Mouse (Mus musculus): ENCODE results near the gene Ephb2. TPM values are rescaled to one million over a fixed set of nuclear protein-coding genes. Genes with fewer than 3 reads are reported as not detected.
A peak's percentile ranks its signal among the peaks of the same experiment; 100 is the strongest.

The Ephb2 gene
- polyA plus RNA-seq, 1 experiment, result 21.7 TPM

GRCm38 (mm10) chr4:136697325-136697724, 138.5 kb downstream of the Ephb2 start:
- Histone ChIP-seq H3ac (ENCODE audit: control insufficient read depth, insufficient read length) (no peak overlapping the region), H3K36me3 (ENCODE audit: control insufficient read depth, insufficient read depth) (no peaks in the 10 kb centered on the region), H3K4me3 (no peak overlapping the region), H3K79me2 (ENCODE audit: control insufficient read depth, insufficient read depth) (no peaks in the 10 kb centered on the region), H3K27me3 (ENCODE audit: control insufficient read depth, insufficient read depth, insufficient read length) (no peaks in the 10 kb centered on the region), H3K4me2 (ENCODE audit: low read depth) (no peak overlapping the region)
- TF ChIP-seq TCF12 (IDR thresholded peaks at IDR 0.05; ENCODE audit: insufficient read depth, poor library complexity, severe bottlenecking) (no peak), USF1 (IDR thresholded peaks at IDR 0.05; ENCODE audit: low read depth) (no peak), POLR2A (IDR thresholded peaks at IDR 0.05; ENCODE audit: insufficient read length, low read depth) (no peak), E2F4 (IDR thresholded peaks at IDR 0.05; ENCODE audit: insufficient read depth) (no peak), TCF3 (IDR thresholded peaks at IDR 0.05; ENCODE audit: insufficient read length, low read depth) (no peak), MAX (IDR thresholded peaks at IDR 0.05; ENCODE audit: low read depth) (no peak), POLR2AphosphoS2 (IDR thresholded peaks at IDR 0.05; ENCODE audit: insufficient read length, low read depth) (no peak), REST (IDR thresholded peaks at IDR 0.05; ENCODE audit: insufficient read depth, insufficient read length) (no peak), MYOD1 (IDR thresholded peaks at IDR 0.05; ENCODE audit: control insufficient read depth in 1 of 3, insufficient read length in 2 of 3, low read depth in 2 of 3) (no peak), CEBPB (IDR thresholded peaks at IDR 0.05; ENCODE audit: insufficient read depth, poor library complexity, severe bottlenecking) (no peak), SRF (IDR thresholded peaks at IDR 0.05; ENCODE audit: control insufficient read depth, insufficient read length, low read depth) (no peak)

- no peak overlapping the region for H3ac ChIP-seq (ENCODE audit: control insufficient read depth, insufficient read length)
- H3K4me2 ChIP-seq (ENCODE audit: low read depth), result no peak overlapping the region
- no peak for TF ChIP-seq USF1 (IDR thresholded peaks at IDR 0.05; ENCODE audit: low read depth)
- TF ChIP-seq POLR2AphosphoS2 (IDR thresholded peaks at IDR 0.05; ENCODE audit: insufficient read length, low read depth), result no peak
- no peak for TF ChIP-seq TCF12 (IDR thresholded peaks at IDR 0.05; ENCODE audit: insufficient read depth, poor library complexity, severe bottlenecking)
- TF ChIP-seq SRF (IDR thresholded peaks at IDR 0.05; ENCODE audit: control insufficient read depth, insufficient read length, low read depth), result peak; percentile 8
- no peaks in the 10 kb centered on the region for H3K27me3 ChIP-seq (ENCODE audit: control insufficient read depth, insufficient read depth, insufficient read length)
- H3K36me3 ChIP-seq (ENCODE audit: control insufficient read depth, insufficient read depth), result no peaks in the 10 kb centered on the region
- no peak overlapping the region for H3K4me3 ChIP-seq
- no peaks in the 10 kb centered on the region for H3K79me2 ChIP-seq (ENCODE audit: control insufficient read depth, insufficient read depth)
These were observed 139.3 kb downstream of the Ephb2 start for GRCm38 (mm10) chr4:136696381-136696925.

- H3K4me3 ChIP-seq, result no peak overlapping the region
- no peaks in the 10 kb centered on the region for H3K36me3 ChIP-seq (ENCODE audit: control insufficient read depth, insufficient read depth)
- no peak overlapping the region for H3K4me2 ChIP-seq (ENCODE audit: low read depth)
- no peaks in the 10 kb centered on the region for H3K27me3 ChIP-seq (ENCODE audit: control insufficient read depth, insufficient read depth, insufficient read length)
- H3ac ChIP-seq (ENCODE audit: control insufficient read depth, insufficient read length), result no peak overlapping the region
- TF ChIP-seq CEBPB (IDR thresholded peaks at IDR 0.05; ENCODE audit: insufficient read depth, poor library complexity, severe bottlenecking) (no peak), E2F4 (IDR thresholded peaks at IDR 0.05; ENCODE audit: insufficient read depth) (no peak), MYOG (IDR thresholded peaks at IDR 0.05; ENCODE audit: control insufficient read depth in 1 of 3, insufficient read depth in 1 of 3, insufficient read length in 2 of 3, low read depth in 2 of 3) (no peak), MYOD1 (IDR thresholded peaks at IDR 0.05; ENCODE audit: control insufficient read depth in 1 of 3, insufficient read length in 2 of 3, low read depth in 2 of 3) (no peak), SRF (IDR thresholded peaks at IDR 0.05; ENCODE audit: control insufficient read depth, insufficient read length, low read depth) (no peak), POLR2AphosphoS2 (IDR thresholded peaks at IDR 0.05; ENCODE audit: insufficient read length, low read depth) (no peak), TCF12 (IDR thresholded peaks at IDR 0.05; ENCODE audit: insufficient read depth, poor library complexity, severe bottlenecking) (no peak), POLR2A (IDR thresholded peaks at IDR 0.05; ENCODE audit: insufficient read length, low read depth) (no peak), REST (IDR thresholded peaks at IDR 0.05; ENCODE audit: insufficient read depth, insufficient read length) (no peak), USF1 (IDR thresholded peaks at IDR 0.05; ENCODE audit: low read depth) (no peak), TCF3 (IDR thresholded peaks at IDR 0.05; ENCODE audit: insufficient read length, low read depth) (no peak), MAX (IDR thresholded peaks at IDR 0.05; ENCODE audit: low read depth) (no peak)
- H3K79me2 ChIP-seq (ENCODE audit: control insufficient read depth, insufficient read depth), result no peaks in the 10 kb centered on the region
These were observed 140.1 kb downstream of the Ephb2 start for GRCm38 (mm10) chr4:136695696-136696095.

- Histone ChIP-seq H3K4me2 (ENCODE audit: low read depth) (no peak overlapping the region), H3K79me2 (ENCODE audit: control insufficient read depth, insufficient read depth) (no peaks in the 10 kb centered on the region)
- TF ChIP-seq MYOD1 (IDR thresholded peaks at IDR 0.05; ENCODE audit: control insufficient read depth in 1 of 3, insufficient read length in 2 of 3, low read depth in 2 of 3) (peak in 2 of 3 experiments; percentile 43 to 75), MYOG (IDR thresholded peaks at IDR 0.05; ENCODE audit: control insufficient read depth in 1 of 3, insufficient read depth in 1 of 3, insufficient read length in 2 of 3, low read depth in 2 of 3) (peak; percentile 56 to 90 (median 65)), TCF3 (IDR thresholded peaks at IDR 0.05; ENCODE audit: insufficient read length, low read depth) (no peak), REST (IDR thresholded peaks at IDR 0.05; ENCODE audit: insufficient read depth, insufficient read length) (no peak)
These were observed 145.8 kb downstream of the Ephb2 start for GRCm38 (mm10) chr4:136690034-136690433.

GRCm38 (mm10) chr4:136688113-136688512, 147.7 kb downstream of the Ephb2 start:
- Histone ChIP-seq H3K4me3 (no peak overlapping the region), H3K4me2 (ENCODE audit: low read depth) (no peak overlapping the region), H3K27me3 (ENCODE audit: control insufficient read depth, insufficient read depth, insufficient read length) (no peaks in the 10 kb centered on the region), H3ac (ENCODE audit: control insufficient read depth, insufficient read length) (no peak overlapping the region), H3K36me3 (ENCODE audit: control insufficient read depth, insufficient read depth) (no peaks in the 10 kb centered on the region), H3K79me2 (ENCODE audit: control insufficient read depth, insufficient read depth) (no peaks in the 10 kb centered on the region)
- TF ChIP-seq E2F4 (IDR thresholded peaks at IDR 0.05; ENCODE audit: insufficient read depth), result no peak
- no peak for TF ChIP-seq MYOG (IDR thresholded peaks at IDR 0.05; ENCODE audit: control insufficient read depth in 1 of 3, insufficient read depth in 1 of 3, insufficient read length in 2 of 3, low read depth in 2 of 3)
- TF ChIP-seq POLR2A (IDR thresholded peaks at IDR 0.05; ENCODE audit: insufficient read length, low read depth), result no peak
- no peak for TF ChIP-seq CEBPB (IDR thresholded peaks at IDR 0.05; ENCODE audit: insufficient read depth, poor library complexity, severe bottlenecking)
- TF ChIP-seq MAX (IDR thresholded peaks at IDR 0.05; ENCODE audit: low read depth), result no peak
- no peak for TF ChIP-seq MYOD1 (IDR thresholded peaks at IDR 0.05; ENCODE audit: control insufficient read depth in 1 of 3, insufficient read length in 2 of 3, low read depth in 2 of 3)
- TF ChIP-seq POLR2AphosphoS2 (IDR thresholded peaks at IDR 0.05; ENCODE audit: insufficient read length, low read depth), result no peak

More at GRCm38 (mm10) chr4:136690034-136690433, 145.8 kb downstream of the Ephb2 start:
- H3K36me3 ChIP-seq (ENCODE audit: control insufficient read depth, insufficient read depth), result no peaks in the 10 kb centered on the region
- no peaks in the 10 kb centered on the region for H3K27me3 ChIP-seq (ENCODE audit: control insufficient read depth, insufficient read depth, insufficient read length)
- H3ac ChIP-seq (ENCODE audit: control insufficient read depth, insufficient read length), result no peak overlapping the region
- H3K4me3 ChIP-seq, result no peak overlapping the region

Data from myocyte (in vitro differentiated cells).